Mouse (Mus musculus) forebrain, postnatal 0 days (tissue): ENCODE measurements around the gene Tlr9. TPM values are rescaled to one million over a fixed set of nuclear protein-coding genes. Genes with fewer than 3 reads are reported as not detected.

Experiments
- ATAC-seq: fragments of 200-750 bp; cut with Nextera tagmentation; 2 replicates; pipeline ENCODE4 v1.8.0; 2017; ENCODE audit warnings: mild to moderate bottlenecking, moderate library complexity
- DNase-seq: peaks from one replicate; pipeline ENCODE4 v3.0.0-alpha.2; 2015
- H3K27ac ChIP-seq: fragments of 300-500 bp; sonication (generic); 2 replicates; pipeline ENCODE4 v1.5.1; 2014; ENCODE audit warnings: low read depth, mild to moderate bottlenecking, antibody characterized with exemption, low read length, moderate library complexity, mixed read lengths
- H3K27me3 ChIP-seq: fragments of 300-500 bp; sonication (generic); 2 replicates; pipeline ENCODE4 v1.6.1; 2014; ENCODE audit warnings: mild to moderate bottlenecking, low read length, mixed read lengths; ENCODE audit not compliant: insufficient read depth
- H3K36me3 ChIP-seq: fragments of 300-500 bp; sonication (generic); 2 replicates; pipeline ENCODE4 v1.6.1; 2014; ENCODE audit warnings: mild to moderate bottlenecking, moderate library complexity; ENCODE audit not compliant: insufficient read depth
- H3K4me1 ChIP-seq: fragments of 300-500 bp; sonication (generic); 2 replicates; pipeline ENCODE4 v1.6.1; 2014; ENCODE audit warnings: antibody characterized with exemption; ENCODE audit not compliant: insufficient read depth
- H3K4me2 ChIP-seq: fragments of 300-500 bp; sonication (generic); 2 replicates; pipeline ENCODE4 v1.6.1; 2014; ENCODE audit warnings: low read depth, mild to moderate bottlenecking, moderate library complexity
- H3K4me3 ChIP-seq: fragments of 300-500 bp; sonication (generic); 2 replicates; pipeline ENCODE4 v1.5.1; 2014; ENCODE audit warnings: low read depth, low read length, mixed read lengths
- H3K9ac ChIP-seq: fragments of 300-500 bp; sonication (generic); 2 replicates; pipeline ENCODE4 v1.6.1; 2014; ENCODE audit warnings: mild to moderate bottlenecking
- H3K9me3 ChIP-seq: fragments of 300-500 bp; sonication (generic); 2 replicates; pipeline ENCODE4 v1.6.1; 2016; ENCODE audit warnings: low read length
- CTCF ChIP-seq: sonication (generic); IDR thresholded peaks from 2 replicates; pipeline ENCODE4 v1.5.1; 2016; ENCODE audit warnings: antibody characterized with exemption, control low read depth, low read depth
- WGBS: fragments of 180-500 bp; shearing (Covaris S2); extraction: QIAGEN DNeasy Blood & Tissue Kit; methylation state at CpG from one replicate; pipeline ENCODE4 v1.1.7; 2014; 5-methylcytosine and 5-hydroxymethylcytosine counted together
- polyA plus RNA-seq: library from polyadenylated mRNA; unstranded; fragments of >200 nt; fragmentation: Nextera tagmentation; extraction: Ambion mirVana; gene quantifications from 2 replicates; pipeline ENCODE4 v1.2.1, GENCODE M21; 2015
- total RNA-seq: library from RNA; depleted of rRNA; stranded (reverse); fragments of >200 nt; gene quantifications from 2 replicates; pipeline ENCODE4 v1.2.3, GENCODE M21; 2014

Gene Tlr9
- total and polyA plus RNA-seq, 2 experiments from 2014 or later: 0.04 to 0.14 TPM

DNA sequence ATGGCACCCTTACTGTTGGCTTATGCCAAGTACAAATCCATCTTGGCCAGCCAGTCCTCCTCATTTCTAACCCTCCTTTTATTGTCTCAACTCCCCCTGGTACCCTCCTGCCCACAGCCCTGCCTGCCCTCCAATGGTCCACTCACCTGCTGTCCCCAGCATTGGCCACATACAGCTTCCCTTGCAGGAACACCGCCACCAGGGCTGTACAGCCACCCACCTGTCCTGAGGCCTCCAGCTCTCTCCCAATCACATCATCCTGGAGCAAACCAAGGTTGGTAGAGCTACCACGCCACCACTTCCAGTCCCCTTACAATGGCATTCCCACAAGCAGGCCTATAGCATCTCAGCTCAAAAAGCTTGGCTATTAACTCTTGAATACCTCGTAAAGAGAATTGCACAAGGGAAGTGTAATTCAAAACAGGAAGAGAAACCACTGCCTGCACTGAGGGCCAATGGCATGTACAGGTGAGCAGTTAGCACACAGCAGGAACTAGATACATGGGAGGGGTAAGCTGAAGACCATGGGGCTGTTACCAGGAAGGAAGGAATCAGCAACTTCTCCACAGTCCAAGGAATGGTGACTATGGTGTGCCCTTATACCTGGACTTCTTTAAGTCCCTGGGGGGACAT, 25.2 kb upstream of the Tlr9 start:
- DNase-seq: no peak
- H3K36me3 ChIP-seq: peaks cover 4% of the 10 kb centered on the region
- no peak overlapping the region for H3K9ac ChIP-seq
- no peak overlapping the region for H3K4me2 ChIP-seq
- no peaks in the 10 kb centered on the region for H3K4me1 ChIP-seq
- H3K27ac ChIP-seq: no peak overlapping the region
- no peak for TF ChIP-seq CTCF
- no peak for ATAC-seq
- H3K27me3 ChIP-seq: no peaks in the 10 kb centered on the region
- 94% methylated on average over 3 of the region's 3 CpGs for WGBS
- H3K4me3 ChIP-seq: no peak overlapping the region
- H3K9me3 ChIP-seq: no peaks in the 10 kb centered on the region

DNA sequence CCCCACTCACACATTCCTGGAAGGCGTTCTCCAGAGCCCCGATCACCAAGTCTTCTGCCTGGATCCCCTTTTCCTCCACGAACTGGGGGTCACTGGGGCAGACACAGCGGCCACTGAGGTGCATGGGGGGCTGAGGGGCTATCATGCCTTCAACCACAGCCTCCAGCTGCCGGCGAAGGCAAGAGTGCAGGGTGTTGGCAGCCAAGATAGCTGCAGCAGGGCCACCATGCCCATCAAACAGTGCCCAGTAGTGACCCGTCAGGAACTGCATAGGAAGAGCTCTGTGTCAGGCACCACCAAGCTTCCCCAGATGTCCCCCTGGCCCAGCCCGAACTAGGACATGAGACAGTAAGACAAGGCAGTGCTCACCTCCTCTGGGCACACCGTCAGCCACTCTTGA, 24.7 kb upstream of the Tlr9 start:
- Histone ChIP-seq H3K36me3 (no peaks in the 10 kb centered on the region; the same call in 1 of the 2 replicates), H3K4me3 (no peak overlapping the region), H3K4me2 (no peak overlapping the region), H3K27me3 (no peaks in the 10 kb centered on the region), H3K9me3 (no peaks in the 10 kb centered on the region), H3K27ac (no peak overlapping the region), H3K4me1 (no peaks in the 10 kb centered on the region), H3K9ac (no peak overlapping the region)
- 91% methylated on average over 9 of the region's 9 CpGs for WGBS
- no peak for ATAC-seq
- DNase-seq: no peak
- no peak for TF ChIP-seq CTCF

GRCm38 (mm10) chr9:106198962-106199458, 23.4 kb upstream of the Tlr9 start:
- Histone ChIP-seq H3K36me3 (no peaks in the 10 kb centered on the region; the same call in 1 of the 2 replicates), H3K4me3 (peak overlapping the region; percentile 51), H3K9me3 (no peaks in the 10 kb centered on the region), H3K27ac (no peak overlapping the region), H3K4me1 (0 out of 2 replicates have a peak, but pooled peaks cover 3% of the 10 kb centered on the region), H3K9ac (peak overlapping the region; percentile 60), H3K27me3 (no peaks in the 10 kb centered on the region), H3K4me2 (peak overlapping the region; percentile 74)
- peak; percentile 37 for DNase-seq
- ATAC-seq: peak; percentile 16; the same call in 1 of the 2 replicates
- WGBS: 2% methylated on average over 51 of the region's 51 CpGs
- TF ChIP-seq CTCF: no peak

DNA sequence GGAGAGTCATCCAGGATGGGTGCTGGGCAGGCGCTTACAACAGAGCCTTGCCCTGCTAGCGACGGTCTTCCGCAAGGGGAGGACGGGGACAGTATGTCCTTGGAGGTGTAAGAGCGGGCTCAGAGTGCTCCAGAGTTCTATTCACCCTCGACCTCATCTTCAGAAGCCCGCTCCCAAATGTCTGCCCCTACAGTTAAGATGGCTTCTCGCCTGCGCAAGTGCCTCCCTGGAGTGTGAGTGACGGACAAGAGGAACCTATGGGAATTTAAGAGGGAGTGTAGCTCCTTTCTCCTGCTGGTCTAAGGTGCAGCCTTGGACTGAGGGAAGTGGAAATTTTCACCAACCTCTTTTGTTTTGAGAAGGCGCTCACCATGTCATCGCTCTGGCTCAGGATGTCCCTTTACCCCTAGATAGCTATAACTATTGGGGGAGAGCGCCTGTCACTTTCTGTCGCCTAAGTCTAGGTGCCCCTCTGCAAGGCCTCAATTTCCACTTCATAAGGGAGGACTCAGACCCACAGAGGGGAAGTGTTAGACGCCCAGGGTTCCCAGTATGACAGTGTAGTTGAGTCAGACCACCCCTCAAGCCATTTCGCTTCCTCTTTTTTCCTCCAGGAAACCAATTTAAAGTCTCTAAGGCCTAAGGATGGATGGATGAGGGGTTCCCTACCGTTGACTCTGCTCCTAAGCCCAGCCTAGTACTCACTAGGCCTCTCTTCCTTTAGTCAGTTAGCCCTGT, 22.7 kb upstream of the Tlr9 start, which contains the start of gene Ppm1m:
TSS of gene Ppm1m (minus strand) at position 212 of the 738 bp plus-strand sequence.
- ATAC-seq (no peak), DNase-seq (no peak)
- no peak for TF ChIP-seq CTCF
- H3K4me2 ChIP-seq: peak within 1 kb of the TSS; percentile 74
- H3K36me3 ChIP-seq: no peaks in the 10 kb centered on the region; the same call in 1 of the 2 replicates
- H3K27ac ChIP-seq: no peak within 1 kb of the TSS
- peak within 1 kb of the TSS; percentile 60 for H3K9ac ChIP-seq
- H3K4me1 ChIP-seq: 0 out of 2 replicates have a peak, but pooled peaks cover 5% of the 10 kb centered on the region
- WGBS: 52% methylated on average over 18 of the region's 18 CpGs
- H3K27me3 ChIP-seq: no peaks in the 10 kb centered on the region
- H3K9me3 ChIP-seq: no peaks in the 10 kb centered on the region
- H3K4me3 ChIP-seq: peak within 1 kb of the TSS; percentile 51

DNA sequence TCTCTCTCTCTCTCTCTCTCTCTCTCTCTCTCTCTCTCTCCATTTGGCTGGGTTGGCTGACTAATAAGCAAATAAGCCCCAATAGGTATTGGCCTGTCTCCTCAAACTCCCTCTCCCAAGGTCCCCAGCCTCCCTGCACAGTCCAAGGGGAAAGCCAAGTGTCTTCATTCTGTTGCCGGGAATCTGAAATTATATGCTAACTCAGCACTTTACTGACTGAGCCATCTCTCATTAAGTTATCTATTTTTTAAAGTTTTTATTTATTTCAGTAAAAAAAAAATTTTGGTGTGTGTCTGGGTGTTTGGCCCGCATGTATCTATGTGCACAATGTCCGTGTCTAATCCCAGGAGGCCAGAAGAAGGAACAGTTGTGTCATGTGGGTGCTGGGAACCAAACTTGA, 20.5 kb upstream of the Tlr9 start:
- Histone ChIP-seq H3K9ac (no peak overlapping the region), H3K36me3 (no peaks in the 10 kb centered on the region), H3K27me3 (no peaks in the 10 kb centered on the region), H3K4me3 (peak overlapping the region; percentile 68; the same call in 1 of the 2 replicates), H3K4me1 (0 out of 2 replicates have a peak, but pooled peaks cover 5% of the 10 kb centered on the region), H3K9me3 (no peaks in the 10 kb centered on the region), H3K27ac (no peak overlapping the region), H3K4me2 (no peak overlapping the region; the same call in 1 of the 2 replicates)
- ATAC-seq (no peak), DNase-seq (no peak)
- WGBS: 90% methylated on average over 3 of the region's 3 CpGs
- no peak for TF ChIP-seq CTCF

GRCm38 (mm10) chr9:106202819-106203636, 19.4 kb upstream of the Tlr9 start, which contains the start of gene Twf2:
Twf2 (plus strand) TSS chr9:106203108.
- Histone ChIP-seq H3K9me3 (no peaks in the 10 kb centered on the region), H3K9ac (peak within 1 kb of the TSS; percentile 80), H3K36me3 (0 out of 2 replicates have a peak, but pooled peaks cover 3% of the 10 kb centered on the region), H3K4me3 (peak within 1 kb of the TSS; percentile 68), H3K4me2 (peak within 1 kb of the TSS; percentile 61), H3K27ac (peak within 1 kb of the TSS; percentile 69), H3K4me1 (0 out of 2 replicates have a peak, but pooled peaks cover 5% of the 10 kb centered on the region), H3K27me3 (no peaks in the 10 kb centered on the region)
- DNase-seq (peak; percentile 92), ATAC-seq (peak; percentile 92)
- WGBS: 3% methylated on average over 50 of the region's 61 CpGs
- TF ChIP-seq CTCF: no peak
